Mouse (Mus musculus) adrenal gland, postnatal 36 days (tissue): ENCODE measurements at regions not wholly inside any gene's neighbourhood (a gene's known extent, or its start where the extent isn't known, plus 50 kb on each side); places are given as distances from the start of the nearest gene placed in this dataset. TPM values are rescaled to one million over a fixed set of nuclear protein-coding genes. Genes with fewer than 3 reads are reported as not detected.

ENCODE experiments used
- DNase-seq, 2 experiments: peaks; one replicate each; pipeline ENCODE4 v3.0.0; 2021; ENCODE audit warnings: mixed read lengths in 1 of 2
- microRNA-seq: library from miRNA; unstranded; fragments of <30 nt; microRNA quantifications from one replicate; pipeline ENCODE4 v1.2.0, GENCODE M21; 2021

GRCm38 (mm10) chr11:21036161-21036916 is 54.8 kb upstream of the Peli1 start:
- no peak for DNase-seq

GRCm38 (mm10) chr11:21037267-21037906 is 53.7 kb upstream of the Peli1 start:
- DNase-seq: no peak

- DNase-seq: no peak
Measured at GRCm38 (mm10) chr11:21041201-21041600, 49.9 kb upstream of the Peli1 start.

Small RNA genes in the stretch of these regions (microRNA-seq; reads per million reads assigned to microRNA genes)
- not detected for gene Gm23681
